Mouse (Mus musculus) kidney, adult 2 months (tissue): ENCODE measurements around the gene Cit.

Experiments
- CTCF ChIP-seq: fragments of 200-500 bp; conservative IDR thresholded peaks from 2 replicates; pipeline ENCODE4 v1.5.1; 2011; ENCODE audit warnings: low read depth, mild to moderate bottlenecking, control low read depth, low read length, moderate library complexity, mixed read lengths; ENCODE audit not compliant: insufficient read depth, insufficient read length
- POLR2A ChIP-seq: fragments of 200-500 bp; IDR thresholded peaks from one replicate; pipeline ENCODE4 v1.6.1; 2011; ENCODE audit warnings: low read depth, low read length, control low read depth

- TF ChIP-seq CTCF: no peak
- TF ChIP-seq POLR2A: no peak
Measured at GRCm38 (mm10) chr5:115852431-115852830, 7.4 kb downstream of the Cit start.
